In genomic region chr10:122230746-122231145, GRCm38 (mm10) we compare ENCODE assay signal across 9 mouse cellular contexts.
DNase-seq lines count a peak whose midpoint lies in the region; ATAC-seq and TF ChIP-seq lines count a peak whose summit lies in the region.
"Had no signal": no experiment of that assay in that cellular context is flagged by ENCODE, and none has a peak within 500 bp of the region (broad histone marks: within the 10 kb centered on the region; RNA-seq: fewer than 3 reads in every experiment).

No protein-coding gene starts in this region.

- ATAC-seq in intestine, embryonic 16.5 days, result peak; percentile 83
- no peak for ATAC-seq in liver, postnatal 0 days
- ATAC-seq in CD4-positive, CD25-positive, alpha-beta regulatory T cell, adult 4 months, result no peak

- no peaks in the 10 kb centered on the region for H3K9me3 ChIP-seq in intestine, embryonic 16.5 days (ENCODE audit: control insufficient read depth, low read length)
- H3K9me3 ChIP-seq in liver, postnatal 0 days (ENCODE audit: low read length), result no peaks in the 10 kb centered on the region

- peak; percentile 48 for DNase-seq in R1 (ENCODE audit: low read depth, low spot score)
- peak; percentile 29 to 35 for DNase-seq in adrenal gland, adult 18-20 months (ENCODE audit: low spot score in 2 of 2)
- peak; percentile 13 for DNase-seq in liver, postnatal 0 days
- no peak for DNase-seq in cerebellum, postnatal 10 days
- DNase-seq in cerebellum, adult 11-12 months, result no peak
- DNase-seq: cerebellum, adult 8-10 months; gastrocnemius, postnatal 14 days had no signal

- no peaks in the 10 kb centered on the region for H3K27me3 ChIP-seq in intestine, embryonic 16.5 days (replicated peaks; ENCODE audit: control insufficient read depth, insufficient read depth, low read length)
- H3K27me3 ChIP-seq in liver, postnatal 0 days (ENCODE audit: insufficient read depth, low read length), result no peaks in the 10 kb centered on the region

- TF ChIP-seq EP300 in liver, postnatal 0 days (IDR thresholded peaks at IDR 0.05; ENCODE audit: low read depth), result no peak

- H3K4me1 ChIP-seq in intestine, embryonic 16.5 days (ENCODE audit: control insufficient read depth, insufficient read depth, low read length), result no peaks in the 10 kb centered on the region
- no peaks in the 10 kb centered on the region for H3K4me1 ChIP-seq in liver, postnatal 0 days (ENCODE audit: insufficient read depth)

- no peak overlapping the region for H3K4me2 ChIP-seq in intestine, embryonic 16.5 days (ENCODE audit: low read depth, low read length)
- H3K4me2 ChIP-seq in liver, postnatal 0 days (ENCODE audit: low read depth, low read length), result no peak overlapping the region

- no peaks in the 10 kb centered on the region for H3K36me3 ChIP-seq in intestine, embryonic 16.5 days (ENCODE audit: control insufficient read depth, insufficient read depth, low read length)
- no peaks in the 10 kb centered on the region for H3K36me3 ChIP-seq in liver, postnatal 0 days (replicated peaks; ENCODE audit: insufficient read depth, low read length)

- no peak for TF ChIP-seq CTCF in liver, postnatal 0 days (IDR thresholded peaks at IDR 0.05; ENCODE audit: low read depth)

- no peak overlapping the region for H3K9ac ChIP-seq in intestine, embryonic 16.5 days (ENCODE audit: low read depth, low read length)
- H3K9ac ChIP-seq in liver, postnatal 0 days (replicated peaks), result no peak overlapping the region

- no peak overlapping the region for H3K4me3 ChIP-seq in intestine, embryonic 16.5 days (ENCODE audit: low read length)
- H3K4me3 ChIP-seq in liver, postnatal 0 days (ENCODE audit: low read depth, low read length), result no peak overlapping the region

- 38% methylated on average over 11 of the region's 11 CpGs for WGBS in intestine, embryonic 16.5 days
- 54% methylated on average over 11 of the region's 11 CpGs for WGBS in liver, postnatal 0 days (ENCODE audit: insufficient replicate concordance)

- H3K27ac ChIP-seq in intestine, embryonic 16.5 days (ENCODE audit: low read length), result no peak overlapping the region
- no peak overlapping the region for H3K27ac ChIP-seq in liver, postnatal 0 days (ENCODE audit: low read depth)

Comparison
In these comparisons a context has a peak if more than half of its experiments do, and no peak if none do; other contexts are left out.
1. DNase-seq: peak in R1 (single experiment), adrenal gland, adult 18-20 months (2 of 2) and liver, postnatal 0 days (single experiment); none in cerebellum, postnatal 10 days (0 of 2) and cerebellum, adult 11-12 months (single experiment).